Mouse (Mus musculus) bone marrow macrophage, adult 2 months (primary cell): Measurements from ENCODE around the gene Dab1.

Experiments
- CTCF ChIP-seq: IDR thresholded peaks from 2 replicates; pipeline ENCODE4 v1.5.1; 2012; ENCODE audit warnings: low read depth, mild to moderate bottlenecking, low read length, moderate library complexity
- POLR2A ChIP-seq: IDR thresholded peaks from 2 replicates; pipeline ENCODE4 v1.6.1; 2012; ENCODE audit warnings: mild to moderate bottlenecking, low read depth, low read length, borderline replicate concordance

DNA sequence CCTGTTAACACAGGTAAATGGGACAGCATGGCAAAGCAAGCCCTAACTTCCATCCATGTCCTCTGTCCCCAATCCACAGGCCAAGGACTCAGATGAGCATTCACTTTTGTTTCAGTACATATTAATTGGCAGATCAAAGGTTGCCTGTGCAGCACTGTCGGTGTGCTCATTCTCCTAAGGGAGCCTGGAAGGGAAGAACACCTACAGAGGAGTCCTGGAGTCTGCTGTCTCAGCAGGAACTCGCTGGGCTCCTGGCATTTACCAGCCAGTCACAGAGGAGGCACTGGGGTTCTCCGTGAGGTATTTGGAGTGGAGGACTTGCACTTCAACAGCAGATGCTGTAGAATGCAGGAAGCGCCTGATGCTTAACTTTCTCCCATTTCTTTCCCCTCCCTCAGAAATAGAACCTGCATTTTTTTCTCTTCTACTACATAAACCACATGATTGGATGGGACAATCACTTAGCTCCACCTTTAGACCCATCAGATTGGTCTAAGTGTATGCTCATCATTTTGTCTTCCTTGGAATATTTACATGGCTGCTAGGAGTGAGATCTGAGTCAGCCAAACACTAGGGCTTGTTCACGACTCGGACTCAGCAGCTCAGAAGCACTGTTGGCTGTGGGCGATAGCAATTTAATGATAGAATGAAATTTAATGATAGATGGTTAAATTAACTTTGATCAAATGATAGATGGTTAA lies 837.2 kb downstream of the Dab1 start:
- TF ChIP-seq POLR2A: no peak
- TF ChIP-seq CTCF: no peak
